Mouse (Mus musculus) stomach, embryonic 14.5 days (tissue): ENCODE results near the gene Lrit3. TPM values are rescaled to one million over a fixed set of nuclear protein-coding genes. Genes with fewer than 3 reads are reported as not detected.
"Not testable (repeated sequence)": the region's sequence is repeated elsewhere in the genome, so short reads cannot be mapped to it uniquely, and the experiment has no call there.

Experiments used
- ATAC-seq: fragments of 200-750 bp; cut with Nextera tagmentation; 2 replicates; pipeline ENCODE4 v1.8.0; 2017; ENCODE audit warnings: low read depth, moderate TSS enrichment; ENCODE audit not compliant: insufficient number of reproducible peaks, insufficient read depth, low FRiP score
- H3K27ac ChIP-seq: fragments of 300-500 bp; sonication (generic); 2 replicates; pipeline ENCODE4 v1.5.1; 2014; ENCODE audit warnings: mild to moderate bottlenecking, low read length, moderate library complexity, mixed read lengths
- H3K27me3 ChIP-seq: fragments of 300-500 bp; sonication (generic); 2 replicates; pipeline ENCODE4 v1.6.1; 2014; ENCODE audit warnings: low read length, control low read depth, mixed read lengths; ENCODE audit not compliant: control insufficient read depth, insufficient read depth
- H3K36me3 ChIP-seq: fragments of 300-500 bp; sonication (generic); 2 replicates; pipeline ENCODE4 v1.6.1; 2014; ENCODE audit warnings: mild to moderate bottlenecking, control low read depth, low read length, moderate library complexity, mixed read lengths; ENCODE audit not compliant: control insufficient read depth, insufficient read depth
- H3K4me1 ChIP-seq: fragments of 300-500 bp; sonication (generic); 2 replicates; pipeline ENCODE4 v1.6.1; 2014; ENCODE audit warnings: low read length, control low read depth, mixed read lengths; ENCODE audit not compliant: control insufficient read depth, insufficient read depth
- H3K4me2 ChIP-seq: fragments of 300-500 bp; sonication (generic); replicated peaks from 2 replicates; pipeline ENCODE4 v1.6.1; 2014; ENCODE audit warnings: low read depth, low read length, control low read depth
- H3K4me3 ChIP-seq: fragments of 300-500 bp; sonication (generic); 2 replicates; pipeline ENCODE4 v1.5.1; 2014; ENCODE audit warnings: low read depth, low read length, control low read depth
- H3K9ac ChIP-seq: fragments of 300-500 bp; sonication (generic); replicated peaks from 2 replicates; pipeline ENCODE4 v1.6.1; 2014; ENCODE audit warnings: low read depth, mild to moderate bottlenecking, control low read depth, low read length, moderate library complexity, mixed read lengths
- H3K9me3 ChIP-seq: fragments of 300-500 bp; sonication (generic); 2 replicates; pipeline ENCODE4 v1.6.1; 2016; ENCODE audit warnings: low read depth, low read length, control low read depth; ENCODE audit not compliant: control insufficient read depth
- WGBS: fragments of 180-500 bp; shearing (Covaris S2); extraction: QIAGEN DNeasy Blood & Tissue Kit; methylation state at CpG from one replicate; pipeline ENCODE4 v1.1.7; 2014; 5-methylcytosine and 5-hydroxymethylcytosine counted together
- polyA plus RNA-seq: library from polyadenylated mRNA; unstranded; fragments of >200 nt; fragmentation: Nextera tagmentation; extraction: Ambion mirVana; gene quantifications from 2 replicates; pipeline ENCODE4 v1.2.1, GENCODE M21; 2014

Gene Lrit3
- polyA plus RNA-seq, 1 experiment from 2014 or later = 0.16 TPM

- H3K36me3 ChIP-seq, H3K4me3 ChIP-seq, H3K27ac ChIP-seq, H3K4me1 ChIP-seq, H3K9ac ChIP-seq, H3K27me3 ChIP-seq, H3K9me3 ChIP-seq, H3K4me2 ChIP-seq, ATAC-seq: not testable (repeated sequence)
- 97% methylated on average over 1 of the region's 1 CpGs for WGBS
Observed at GRCm38 (mm10) chr3:129757599-129757998, 46.2 kb downstream of the Lrit3 start.

- 5% methylated on average over 20 of the region's 20 CpGs for WGBS
- no peak for ATAC-seq
- Histone ChIP-seq H3K4me2 (peak within 1 kb of the TSS; percentile 39), H3K27ac (no peak within 1 kb of the TSS), H3K9me3 (peaks cover 5% of the 10 kb centered on the region; the same call in 1 of the 2 replicates), H3K36me3 (no peaks in the 10 kb centered on the region), H3K4me3 (peak within 1 kb of the TSS; percentile 8), H3K27me3 (no peaks in the 10 kb centered on the region), H3K4me1 (no peaks in the 10 kb centered on the region; the same call in 1 of the 2 replicates), H3K9ac (no peak within 1 kb of the TSS)
Observed at GRCm38 (mm10) chr3:129754650-129755604, 48.9 kb downstream of the Lrit3 start, which contains the start of gene Egf. Egf (minus strand) TSS chr3:129755316.

- H3K4me3 ChIP-seq = no peak overlapping the region
- H3K27ac ChIP-seq = no peak overlapping the region
- H3K4me1 ChIP-seq = no peaks in the 10 kb centered on the region
- WGBS = 51% methylated on average over 8 of the region's 8 CpGs
- ATAC-seq = no peak
- no peaks in the 10 kb centered on the region for H3K36me3 ChIP-seq
- H3K4me2 ChIP-seq = no peak overlapping the region
- H3K27me3 ChIP-seq = no peaks in the 10 kb centered on the region
- no peaks in the 10 kb centered on the region for H3K9me3 ChIP-seq
- H3K9ac ChIP-seq = no peak overlapping the region
Observed at GRCm38 (mm10) chr3:129744803-129745202, 59.0 kb downstream of the Lrit3 start.

DNA sequence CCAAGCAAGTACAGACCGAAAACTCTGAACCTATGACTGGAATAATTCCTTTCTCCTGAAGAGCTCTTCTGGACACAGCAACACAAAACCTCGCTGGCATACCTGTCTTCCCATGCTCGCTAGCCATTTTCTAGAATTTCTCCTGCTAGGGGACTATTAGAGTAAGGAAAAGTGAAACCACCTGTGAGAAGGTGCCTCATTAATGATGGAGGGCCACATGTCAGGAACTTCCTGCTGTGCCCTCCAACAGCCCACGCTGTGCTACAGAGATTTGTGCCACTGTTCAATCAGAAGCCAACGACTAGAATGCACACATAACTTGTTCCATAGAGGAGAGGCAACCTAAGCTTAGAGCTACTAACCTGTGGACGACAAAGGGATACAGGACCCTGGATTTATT is 61.0 kb downstream of the Lrit3 start:
- Histone ChIP-seq H3K27ac (no peak overlapping the region), H3K4me1 (no peaks in the 10 kb centered on the region), H3K9ac (no peak overlapping the region), H3K9me3 (no peaks in the 10 kb centered on the region), H3K4me3 (no peak overlapping the region), H3K36me3 (no peaks in the 10 kb centered on the region), H3K4me2 (no peak overlapping the region), H3K27me3 (no peaks in the 10 kb centered on the region)
- no peak for ATAC-seq
- 75% methylated on average over 6 of the region's 6 CpGs for WGBS

- no peaks in the 10 kb centered on the region for H3K9me3 ChIP-seq
- ATAC-seq = no peak
- no peaks in the 10 kb centered on the region for H3K36me3 ChIP-seq
- H3K27ac ChIP-seq = no peak overlapping the region
- H3K9ac ChIP-seq = no peak overlapping the region
- no peaks in the 10 kb centered on the region for H3K4me1 ChIP-seq
- H3K4me2 ChIP-seq = no peak overlapping the region
- no peak overlapping the region for H3K4me3 ChIP-seq
- 71% methylated on average over 16 of the region's 16 CpGs for WGBS
- no peaks in the 10 kb centered on the region for H3K27me3 ChIP-seq
Observed at GRCm38 (mm10) chr3:129738291-129739183, 65.3 kb downstream of the Lrit3 start.

Other genes with a start within 250 kb of the Lrit3 start
- 2.0 and 2.2 TPM in 2 replicates for gene Egf, start 48.7 kb downstream of the Lrit3 start, polyA plus RNA-seq
- not detected in 2 replicates for gene Rrh, start 18.6 kb upstream of the Lrit3 start, polyA plus RNA-seq
- 29.5 and 39.4 TPM in 2 replicates for gene Gar1, start 27.4 kb upstream of the Lrit3 start, polyA plus RNA-seq
- 67.4 and 76.1 TPM in 2 replicates for gene Cfi, start 31.9 kb upstream of the Lrit3 start, polyA plus RNA-seq
- gene Pla2g12a, start 74.6 kb upstream of the Lrit3 start, polyA plus RNA-seq = 38.5 and 50.1 TPM in 2 replicates
- 98.6 and 112 TPM in 2 replicates for gene Casp6, start 97.4 kb upstream of the Lrit3 start, polyA plus RNA-seq
- 3.0 and 3.4 TPM in 2 replicates for gene Mcub, start 166.2 kb upstream of the Lrit3 start, polyA plus RNA-seq